Mouse (Mus musculus): ENCODE data around the gene Crhr1. TPM values are rescaled to one million over a fixed set of nuclear protein-coding genes. Genes with fewer than 3 reads are reported as not detected.

Crhr1 gene
- polyA plus RNA-seq (2015; fragmentation: Nextera tagmentation; extraction: Ambion mirVana): 0.05 TPM in 1 of 2 replicates, not detected in the other

DNA sequence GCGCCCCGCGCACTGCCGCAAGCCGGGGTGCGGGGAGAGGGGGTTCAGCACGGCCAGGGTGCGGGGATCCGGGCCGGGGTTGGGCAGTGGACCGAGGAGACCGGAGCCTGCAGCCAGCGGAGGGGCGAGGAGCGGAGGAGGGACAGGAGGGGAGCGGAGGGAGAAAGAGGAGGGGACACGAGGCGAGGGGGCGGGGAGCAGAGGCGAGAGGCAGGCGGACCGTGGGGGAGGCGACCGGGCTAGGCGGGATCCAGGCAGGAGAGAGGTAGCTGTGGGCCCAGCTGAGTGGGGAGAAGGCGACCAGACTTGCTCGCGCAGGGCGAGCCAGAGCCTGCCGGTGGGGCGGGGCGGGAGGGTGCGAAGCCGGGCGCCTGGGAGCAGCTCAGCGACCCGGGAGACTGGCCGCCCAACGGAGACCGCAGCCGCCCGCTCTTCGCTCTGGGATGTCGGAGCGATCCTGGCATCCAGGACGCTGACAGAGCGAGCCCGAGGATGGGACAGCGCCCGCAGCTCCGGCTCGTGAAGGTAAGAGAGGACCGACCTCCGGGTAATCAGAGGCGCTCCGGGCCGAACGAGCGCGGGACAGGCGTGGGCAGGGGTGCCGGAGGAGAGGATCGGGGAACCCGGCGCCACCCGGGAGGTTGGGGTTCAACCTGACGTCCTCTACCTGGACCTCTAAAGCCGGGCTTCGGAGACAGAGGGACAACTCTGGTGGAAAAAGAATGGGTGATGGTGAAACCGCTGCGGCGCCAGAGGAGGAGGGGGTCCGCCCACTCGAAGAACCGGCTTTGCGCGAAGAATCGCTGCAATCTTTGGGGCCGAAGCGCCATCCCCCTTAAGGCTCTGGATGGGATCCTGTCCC, at the start of gene Crhr1:
Gene Crhr1, plus strand, starts transcription at position 276 of the 862 bp plus-strand sequence.
- DNase-seq (ENCODE audit: low spot score): no peak

- no peak for DNase-seq (ENCODE audit: low spot score)
Observed at GRCm38 (mm10) chr11:104083248-104083647, 49.4 kb upstream of the Crhr1 start.

DNA sequence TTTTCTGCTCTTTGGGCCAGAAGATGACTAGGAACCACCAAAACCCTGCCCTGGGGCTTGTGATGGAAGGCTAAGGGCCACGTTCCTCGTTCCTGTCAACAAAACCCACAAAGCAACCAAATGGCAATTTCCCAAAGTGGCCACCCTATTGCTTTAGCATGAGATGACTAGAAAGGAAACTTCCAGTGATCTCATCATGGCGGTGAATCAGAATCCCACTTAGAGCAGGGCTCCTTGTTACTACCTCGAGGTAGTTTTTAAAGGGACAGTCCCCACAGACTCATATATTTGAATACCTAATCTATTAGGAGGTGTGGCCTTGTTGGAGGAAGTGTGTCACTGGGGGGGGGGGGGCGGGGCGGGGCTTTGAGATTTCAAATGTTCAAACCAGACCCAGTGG, 48.9 kb upstream of the Crhr1 start:
- no peak for DNase-seq (ENCODE audit: low spot score)

DNA sequence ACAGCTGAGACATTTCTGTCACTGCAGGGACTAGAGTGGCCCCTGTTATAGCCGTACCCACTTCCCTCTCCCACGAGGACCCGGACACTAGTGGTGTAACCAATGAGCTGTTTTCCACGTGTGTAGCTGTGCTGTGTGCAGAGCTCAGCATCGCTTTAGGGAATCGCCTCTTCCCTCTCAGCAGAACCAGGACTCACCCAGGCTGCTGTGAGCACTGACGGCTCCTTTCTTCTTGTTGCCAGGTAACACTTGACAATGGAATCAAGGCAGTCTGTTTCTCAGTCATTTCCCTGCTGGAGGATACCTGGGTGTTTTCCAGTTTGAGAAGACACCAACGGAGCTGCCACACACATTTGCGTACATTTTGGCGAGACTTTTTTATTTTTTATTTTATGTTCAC, 44.1 kb upstream of the Crhr1 start:
- no peak for DNase-seq (ENCODE audit: low spot score)

DNA sequence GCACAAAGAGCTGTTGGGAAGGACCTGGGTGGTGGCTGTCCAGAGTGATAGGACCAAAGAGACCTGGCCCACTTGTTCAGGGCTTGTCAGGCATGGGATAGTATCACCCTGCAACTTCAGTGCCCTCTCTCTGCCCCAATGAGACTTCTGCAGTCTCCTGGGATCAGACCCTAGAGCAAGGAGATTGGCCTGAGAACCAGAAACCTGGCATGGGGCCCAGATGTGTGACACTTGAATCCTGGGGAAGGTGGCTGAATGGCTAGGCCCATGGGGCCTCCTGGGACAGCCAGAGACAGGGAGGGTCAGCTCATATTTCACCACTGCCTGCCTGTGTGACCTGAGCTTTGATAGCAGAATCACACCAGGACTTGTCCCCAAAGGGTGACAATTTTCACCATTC, 41.9 kb upstream of the Crhr1 start:
- DNase-seq (ENCODE audit: low spot score): no peak

- no peak for DNase-seq (ENCODE audit: low spot score)
Observed at GRCm38 (mm10) chr11:104095151-104095550, 37.5 kb upstream of the Crhr1 start.

GRCm38 (mm10) chr11:104096536-104096935, 36.1 kb upstream of the Crhr1 start:
- DNase-seq (ENCODE audit: low spot score): no peak

DNA sequence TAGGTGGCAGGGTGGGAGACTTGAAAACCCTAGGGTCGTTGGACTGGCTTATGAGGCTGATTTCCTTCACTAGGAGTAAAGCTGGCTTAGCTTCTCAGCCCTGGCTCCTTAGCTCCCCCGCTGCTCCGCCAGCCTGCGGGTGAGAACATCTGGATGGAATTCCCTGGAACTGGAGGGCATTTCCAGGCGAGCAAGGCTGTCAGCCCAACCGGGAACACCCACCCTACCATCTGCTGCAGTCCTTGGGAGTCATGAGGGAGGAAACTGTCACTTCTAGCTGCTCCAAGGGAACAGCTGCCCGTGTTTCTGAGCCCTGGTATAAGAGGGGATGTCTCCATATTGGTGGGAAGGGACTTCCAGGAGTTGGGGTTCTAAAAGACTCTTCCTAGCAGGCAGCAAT, 33.1 kb upstream of the Crhr1 start:
- DNase-seq (ENCODE audit: low spot score): no peak

- no peak for DNase-seq (ENCODE audit: low spot score)
Observed at GRCm38 (mm10) chr11:104102641-104103040, 30.0 kb upstream of the Crhr1 start.

- DNase-seq (ENCODE audit: low spot score): no peak
Observed at GRCm38 (mm10) chr11:104106329-104106728, 26.3 kb upstream of the Crhr1 start.

- no peak for DNase-seq (ENCODE audit: low spot score)
Observed at GRCm38 (mm10) chr11:104106969-104107368, 25.7 kb upstream of the Crhr1 start.

GRCm38 (mm10) chr11:104110366-104110765, 22.3 kb upstream of the Crhr1 start:
- no peak for DNase-seq (ENCODE audit: low spot score)

DNA sequence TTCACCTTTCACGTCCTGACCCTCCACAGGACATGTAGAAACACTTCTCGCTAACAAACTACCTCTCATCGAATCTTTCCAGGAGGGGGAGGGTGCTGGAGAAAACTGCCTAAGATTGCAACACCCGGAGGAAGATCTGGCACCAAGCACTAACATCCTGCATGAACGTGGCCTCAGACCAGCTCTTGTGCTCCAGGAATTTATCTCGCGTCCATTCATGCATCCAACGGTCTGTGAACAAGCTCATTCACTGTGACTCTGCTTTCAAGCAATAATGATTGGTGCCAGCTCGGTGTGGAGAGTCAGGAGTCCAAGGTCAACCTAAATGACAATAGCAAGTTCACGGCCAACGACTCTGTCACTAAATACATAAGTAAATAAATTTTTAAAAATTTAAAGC, 20.8 kb upstream of the Crhr1 start:
- DNase-seq (ENCODE audit: low spot score): no peak

DNA sequence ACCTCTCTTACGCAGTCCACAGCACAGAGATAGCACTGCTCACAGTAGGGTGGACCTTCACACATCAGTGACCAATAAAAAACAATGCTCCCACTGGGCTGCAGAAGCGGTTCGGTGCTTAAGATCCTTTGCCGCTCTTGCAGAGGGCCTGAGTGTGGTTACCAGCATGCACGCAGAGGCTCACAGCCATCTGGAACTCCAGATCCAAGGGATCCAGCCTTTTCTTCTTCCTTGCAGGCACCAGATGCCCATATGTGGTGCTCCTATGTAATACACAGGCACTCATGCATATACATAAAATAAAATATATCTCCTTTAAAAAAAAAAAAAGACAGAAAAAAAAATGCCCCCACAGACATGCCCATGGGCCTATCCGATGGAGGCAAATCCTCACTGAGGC, 19.0 kb upstream of the Crhr1 start:
- no peak for DNase-seq (ENCODE audit: low spot score)

DNA sequence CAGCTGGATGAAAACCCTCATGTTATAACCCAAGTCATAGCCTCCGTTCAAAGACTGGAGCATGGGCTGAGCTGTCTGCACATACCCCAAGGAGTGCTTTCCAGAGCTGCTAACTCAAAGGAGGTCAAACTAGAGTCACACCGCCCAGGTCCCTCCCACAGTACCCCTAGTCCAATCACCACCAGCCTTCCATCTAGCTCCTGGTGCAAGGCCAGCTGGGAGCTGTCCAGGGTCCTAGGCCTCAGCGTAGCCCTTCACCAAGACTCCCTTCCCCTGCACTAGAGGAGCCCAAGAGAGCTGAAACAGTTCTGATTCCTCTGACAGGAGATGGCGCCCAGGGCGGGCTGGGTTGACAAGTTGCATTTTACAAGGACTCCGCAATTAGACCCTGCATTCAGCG, 18.0 kb upstream of the Crhr1 start:
- peak; percentile 14 for DNase-seq (ENCODE audit: low spot score)

- DNase-seq (ENCODE audit: low spot score): no peak
Observed at GRCm38 (mm10) chr11:104118356-104118755, 14.3 kb upstream of the Crhr1 start.

- no peak for DNase-seq (ENCODE audit: low spot score)
Observed at GRCm38 (mm10) chr11:104122966-104123365, 9.7 kb upstream of the Crhr1 start.

DNA sequence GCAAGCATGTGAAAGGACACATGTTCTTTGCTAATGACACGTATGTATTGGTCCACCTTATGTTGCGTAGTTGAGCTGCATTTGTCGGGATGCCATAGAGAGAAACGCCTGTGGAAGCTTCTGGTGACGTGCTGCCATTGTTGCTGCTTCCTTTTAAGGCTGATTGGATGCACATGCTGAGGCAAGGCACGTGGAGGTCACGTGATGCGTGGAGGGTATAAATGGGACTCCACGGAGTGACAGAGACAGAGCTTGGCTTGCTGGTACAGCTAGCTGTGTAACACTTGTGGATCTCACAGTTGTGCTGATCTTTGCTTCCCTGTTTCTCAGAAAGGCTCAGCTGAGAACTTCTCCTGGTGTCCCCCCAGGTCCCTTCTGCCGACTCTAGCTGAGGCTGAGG, 9.2 kb upstream of the Crhr1 start:
- DNase-seq (ENCODE audit: low spot score): no peak

GRCm38 (mm10) chr11:104124582-104124981, 8.1 kb upstream of the Crhr1 start:
- DNase-seq (ENCODE audit: low spot score): no peak

- DNase-seq (ENCODE audit: low spot score): no peak
Observed at GRCm38 (mm10) chr11:104129466-104129865, 3.2 kb upstream of the Crhr1 start.

GRCm38 (mm10) chr11:104130721-104131647, 1.7 kb upstream of the Crhr1 start:
- no peak for DNase-seq (ENCODE audit: low spot score)

GRCm38 (mm10) chr11:104131756-104132155, 899 bp upstream of the Crhr1 start:
- DNase-seq (ENCODE audit: low spot score): no peak

All from thymus, postnatal 0 days (tissue).